Mouse (Mus musculus) lung, adult 2 months (tissue): ENCODE measurements at regions not wholly inside any gene's neighbourhood (a gene's known extent, or its start where the extent isn't known, plus 50 kb on each side); places are given as distances from the start of the nearest gene placed in this dataset.

Source experiments
- CTCF ChIP-seq: fragments of 200-500 bp; IDR thresholded peaks from 2 replicates; pipeline ENCODE4 v1.5.1; 2011; ENCODE audit warnings: mild to moderate bottlenecking, low read length, control low read depth; ENCODE audit not compliant: insufficient read depth
- POLR2A ChIP-seq: fragments of 200-500 bp; IDR thresholded peaks from 2 replicates; pipeline ENCODE4 v1.6.1; 2011; ENCODE audit warnings: low read depth, mild to moderate bottlenecking, control low read depth, low read length, borderline replicate concordance; ENCODE audit errors: extremely low read depth

- TF ChIP-seq POLR2A (no peak), CTCF (no peak)
These were observed 1207.7 kb upstream of the A1bg start for GRCm38 (mm10) chr15:62130530-62130929.
